Mouse (Mus musculus) retina, postnatal 1 day (tissue): Measurements from ENCODE around the gene Gnas.

Experiments
- DNase-seq: peaks from one replicate; pipeline ENCODE4 v3.0.0-alpha.2; 2012

The Gnas gene

GRCm38 (mm10) chr2:174381021-174381420, 96.9 kb downstream of the Gnas start:
- DNase-seq = no peak

GRCm38 (mm10) chr2:174391936-174392335, 107.8 kb downstream of the Gnas start:
- DNase-seq = no peak

DNA sequence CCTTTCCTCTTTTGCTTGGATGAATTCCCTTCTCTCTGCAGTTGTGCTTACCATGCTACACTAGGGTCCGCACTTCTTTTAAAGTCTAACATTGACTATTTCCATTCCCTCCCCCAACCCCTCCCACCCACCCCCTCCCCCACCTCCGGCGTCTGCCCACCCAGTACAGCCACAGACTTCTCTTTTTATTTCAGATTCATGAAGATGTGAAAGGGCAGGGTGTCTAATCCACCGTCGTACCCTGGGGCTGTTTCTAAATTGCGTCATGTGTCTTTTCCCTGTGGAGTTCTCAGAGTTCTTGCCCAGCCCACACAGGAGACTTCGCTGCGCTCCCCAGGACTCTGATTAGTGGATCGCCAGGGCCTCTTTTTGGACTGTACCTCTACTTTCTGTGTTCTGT, 108.4 kb downstream of the Gnas start:
- DNase-seq = no peak

- no peak for DNase-seq
These were observed 109.3 kb downstream of the Gnas start for GRCm38 (mm10) chr2:174393383-174393782.
